Mouse (Mus musculus) urinary bladder, postnatal 10 days (tissue): ENCODE measurements around the gene Cacna2d1.

Experiments
- DNase-seq: peaks from one replicate; pipeline ENCODE4 v3.0.0; 2022; ENCODE audit warnings: low spot score

The Cacna2d1 gene

DNA sequence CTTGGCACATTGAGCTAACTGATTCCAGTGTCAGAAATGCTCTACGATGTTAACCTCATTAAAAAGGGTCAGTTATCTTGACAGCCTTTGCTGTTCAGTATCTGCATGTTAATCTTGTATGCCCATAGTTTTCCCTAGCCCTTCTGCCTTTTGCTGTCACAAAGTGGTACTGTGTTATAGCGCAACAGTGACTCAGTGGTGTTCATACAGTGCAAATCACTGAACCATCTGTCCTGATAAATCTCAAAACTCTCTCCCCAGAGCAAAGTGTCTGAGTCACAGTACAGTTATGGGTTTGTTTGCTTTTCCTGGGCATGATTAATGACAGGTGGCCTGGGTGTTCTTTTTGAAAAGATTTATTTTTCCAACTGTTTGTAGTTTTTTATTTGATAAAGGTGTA is 122.3 kb downstream of the Cacna2d1 start:
- DNase-seq, result no peak

DNA sequence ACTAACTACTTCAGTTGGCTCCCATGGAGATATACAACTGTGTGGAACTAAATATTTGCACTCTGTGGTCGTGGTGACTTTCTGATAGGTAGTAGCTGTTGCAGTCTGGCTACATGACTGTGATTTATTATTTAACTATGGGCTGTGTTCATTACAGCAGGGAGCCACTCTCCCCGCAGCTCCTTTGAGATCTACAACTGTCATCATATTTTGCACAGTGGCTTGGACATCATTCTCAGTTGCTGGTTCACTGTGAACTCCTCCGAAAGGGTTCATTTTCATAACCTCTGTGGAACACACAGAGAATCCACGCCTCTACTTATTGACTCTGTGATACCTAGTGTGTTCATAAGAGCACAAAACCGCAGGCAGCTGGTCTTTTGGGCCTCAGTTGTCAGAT is 128.3 kb downstream of the Cacna2d1 start:
- no peak for DNase-seq

DNA sequence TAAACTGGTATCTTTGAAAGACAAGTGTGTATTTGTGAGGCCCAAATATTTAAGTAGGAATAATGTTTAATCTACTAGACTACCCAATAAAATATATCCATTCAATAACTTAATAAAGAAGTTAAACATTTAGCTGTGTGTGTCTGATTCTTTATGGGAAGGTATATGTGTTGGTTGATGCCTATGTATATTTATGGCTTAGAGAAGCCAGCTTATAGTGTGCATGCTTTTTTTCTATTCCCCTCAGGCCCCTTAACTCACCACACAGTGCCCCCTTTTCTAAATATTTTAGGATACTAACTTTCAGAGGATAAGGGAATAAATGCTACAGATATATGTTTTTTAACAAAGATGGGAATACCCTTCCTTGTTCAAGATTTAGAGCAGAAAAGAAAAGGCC is 128.8 kb downstream of the Cacna2d1 start:
- DNase-seq, result no peak

DNA sequence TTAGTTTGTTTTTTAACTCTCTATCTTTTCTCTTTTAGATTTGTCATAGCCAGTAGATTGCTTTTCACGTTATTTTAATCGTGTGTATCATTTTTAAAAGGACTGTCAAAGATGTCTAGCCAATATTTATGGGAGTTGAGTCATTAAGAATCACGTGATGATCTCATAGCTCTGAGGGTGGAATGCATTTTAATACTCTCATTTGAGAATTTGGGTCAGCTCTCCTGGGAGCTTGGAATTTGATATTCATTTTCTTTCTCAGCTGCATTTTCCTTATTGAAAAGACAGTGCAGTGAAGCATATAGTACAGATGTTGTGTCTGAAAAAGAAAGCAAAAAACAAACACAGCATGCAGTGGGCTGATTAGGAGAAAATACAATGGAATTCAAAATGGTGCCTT is 129.5 kb downstream of the Cacna2d1 start:
- no peak for DNase-seq

DNA sequence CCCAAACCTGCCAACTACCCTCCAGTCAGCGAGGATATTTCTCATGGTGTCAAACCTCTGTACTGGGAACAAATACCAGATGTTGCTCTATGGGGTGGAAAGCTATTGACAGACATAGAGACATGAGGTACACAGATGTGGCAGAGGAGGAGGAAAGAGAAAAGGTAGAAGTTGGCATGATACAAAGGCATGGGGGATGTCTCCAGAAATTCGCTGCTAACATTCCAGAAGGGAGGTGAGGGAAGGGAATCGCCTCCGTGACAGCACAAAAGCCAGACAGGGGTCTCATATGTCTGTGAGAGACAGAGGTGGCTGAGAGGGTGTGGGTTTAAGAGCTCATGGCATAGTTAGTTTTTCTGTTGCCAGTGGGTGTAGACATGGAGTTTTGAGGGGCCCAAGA is 131.3 kb downstream of the Cacna2d1 start:
- no peak for DNase-seq

DNA sequence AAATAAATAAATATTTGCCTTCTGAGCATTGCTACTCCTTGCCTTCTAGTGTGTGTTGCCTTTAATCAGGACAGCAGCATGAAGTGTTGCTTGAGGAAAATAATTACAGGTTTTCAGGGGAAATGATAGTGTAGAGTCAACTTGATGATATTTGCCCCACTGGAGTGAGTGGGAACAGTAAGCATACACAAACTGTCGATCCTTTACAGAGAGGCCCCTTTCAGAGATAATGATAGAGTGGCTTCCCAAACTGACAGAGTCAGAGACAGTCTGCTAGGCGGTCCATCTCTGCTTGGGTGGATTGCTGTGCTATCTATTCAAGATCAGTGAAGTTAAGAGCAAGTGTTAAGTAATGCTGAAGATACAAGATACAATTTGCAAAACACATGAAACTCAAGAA is 147.8 kb downstream of the Cacna2d1 start:
- no peak for DNase-seq

DNA sequence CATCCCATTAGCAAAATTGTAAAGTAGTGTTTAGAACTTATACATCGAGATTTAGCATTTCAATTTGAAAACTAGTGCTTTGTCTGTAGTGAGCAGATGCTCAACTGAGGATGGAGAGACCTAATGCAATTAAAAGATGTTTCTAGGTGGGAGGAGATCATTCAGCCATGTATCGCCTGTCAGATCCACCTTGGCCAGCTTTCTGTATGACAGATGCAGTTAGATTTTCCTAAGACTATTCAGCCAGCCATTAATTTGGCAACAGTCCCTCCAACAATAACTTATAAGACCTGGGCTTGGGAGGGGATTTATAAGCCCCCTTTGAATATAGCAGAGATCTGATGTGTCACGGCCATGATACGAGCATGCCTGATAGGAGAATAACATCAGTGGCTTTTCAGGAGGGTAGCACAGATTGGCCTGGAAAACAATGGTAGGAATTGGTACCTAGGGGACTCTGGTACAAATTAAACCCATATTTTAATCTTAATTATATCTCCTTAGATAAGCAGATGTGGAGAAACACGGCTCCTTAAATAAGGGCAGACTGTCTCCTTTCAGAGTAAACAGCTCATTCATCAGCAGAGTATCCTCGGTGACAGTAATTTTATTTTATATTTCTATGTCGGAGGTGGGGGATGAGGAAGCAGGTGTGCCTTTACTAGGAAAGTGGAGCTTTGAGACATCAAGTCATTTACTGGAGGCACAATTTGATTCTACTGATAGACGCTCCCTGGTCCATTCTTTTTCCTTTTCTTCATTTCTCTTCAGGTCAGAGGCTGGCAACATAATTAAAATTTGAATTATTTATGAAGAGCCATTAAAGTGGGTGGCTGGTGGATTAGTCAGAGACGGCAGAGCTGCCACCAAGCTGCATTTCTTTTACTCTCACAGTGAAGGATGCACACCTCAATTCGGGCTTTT is 152.8 kb downstream of the Cacna2d1 start:
- DNase-seq, result no peak

DNA sequence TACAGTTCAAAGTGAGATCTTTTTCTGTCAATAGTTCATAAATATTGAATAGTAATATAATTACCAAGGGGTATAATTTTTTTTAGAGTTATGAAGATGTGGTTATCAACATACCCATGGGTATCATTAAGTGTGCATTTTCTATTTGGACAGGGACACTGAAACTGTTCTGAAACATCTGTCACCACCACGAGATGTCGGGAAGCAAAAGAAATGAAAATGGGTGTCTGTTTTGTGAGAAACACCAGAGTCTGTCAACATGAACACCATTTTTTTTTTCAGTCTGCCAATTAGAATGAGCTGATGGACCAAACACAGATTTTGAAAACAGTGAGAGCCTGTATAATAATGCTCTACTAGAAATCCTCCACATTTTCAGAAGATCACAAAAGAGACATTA is 153.5 kb downstream of the Cacna2d1 start:
- no peak for DNase-seq

DNA sequence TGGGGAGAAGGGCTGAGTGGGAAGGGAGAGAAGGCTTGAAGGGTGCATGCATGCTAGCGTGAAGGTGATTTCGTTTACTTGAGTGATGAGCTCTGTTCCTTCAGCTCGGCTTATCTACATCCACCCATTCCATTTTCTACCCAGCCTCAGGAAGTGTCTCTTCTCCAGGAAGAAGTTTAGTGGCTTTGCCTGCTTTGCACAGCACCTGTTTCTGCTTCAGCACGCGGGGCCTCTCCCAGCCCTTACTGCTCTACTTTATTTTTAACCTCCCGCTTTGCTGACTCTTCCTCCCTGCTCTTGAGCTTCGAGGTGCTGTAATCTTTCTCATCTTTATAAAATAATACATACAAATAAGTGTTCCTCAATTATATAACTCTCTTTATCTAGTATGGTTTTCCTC is 158.0 kb downstream of the Cacna2d1 start:
- DNase-seq, result no peak

DNA sequence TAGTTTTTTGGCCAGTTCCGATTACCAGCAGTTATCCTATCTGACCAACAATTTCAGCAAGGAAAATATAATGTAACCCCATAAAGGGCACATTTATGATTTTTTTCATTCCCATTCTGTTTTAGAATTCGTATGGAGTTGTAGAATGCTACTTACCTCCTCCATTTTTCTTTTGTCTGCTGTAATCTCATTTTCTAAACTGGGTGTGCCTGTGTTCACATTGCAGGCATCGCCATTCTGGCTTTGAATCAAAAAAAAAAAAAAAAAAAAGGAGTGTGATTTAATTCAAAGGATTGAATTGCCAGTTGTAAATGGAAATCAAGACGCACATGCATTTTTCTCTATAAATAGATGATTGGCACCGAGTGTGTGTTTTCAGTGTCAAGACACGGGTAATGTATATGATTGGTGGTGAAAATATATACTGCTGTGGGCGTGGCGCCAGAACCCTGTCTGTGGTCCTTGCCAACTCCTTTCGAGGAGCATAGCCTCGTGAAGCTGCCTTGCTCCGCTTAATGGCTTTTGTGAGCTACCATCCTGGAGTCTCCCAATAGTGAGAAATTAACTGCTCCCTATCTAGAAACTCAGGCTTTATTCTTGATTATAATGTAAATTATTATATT is 158.7 kb downstream of the Cacna2d1 start:
- no peak for DNase-seq

DNA sequence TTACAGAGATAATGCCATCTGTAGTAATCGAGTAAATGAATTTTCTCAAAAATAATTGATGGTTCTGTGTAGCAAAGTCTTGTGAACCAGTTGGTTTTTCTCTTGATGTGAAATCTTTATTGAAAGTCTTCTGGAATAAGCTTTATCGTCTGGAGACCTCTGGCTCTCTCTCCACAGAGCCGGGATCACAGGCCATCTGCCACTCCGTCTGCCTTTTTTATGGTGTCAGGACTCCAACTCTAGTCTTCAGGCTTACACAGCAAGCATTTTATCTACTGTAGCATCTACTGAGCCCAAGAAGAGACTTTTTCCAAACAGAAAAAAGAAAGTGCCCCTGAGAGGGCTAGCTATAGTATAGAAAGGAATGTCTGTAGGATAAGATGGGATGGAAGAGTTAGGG is 160.9 kb downstream of the Cacna2d1 start:
- no peak for DNase-seq

DNA sequence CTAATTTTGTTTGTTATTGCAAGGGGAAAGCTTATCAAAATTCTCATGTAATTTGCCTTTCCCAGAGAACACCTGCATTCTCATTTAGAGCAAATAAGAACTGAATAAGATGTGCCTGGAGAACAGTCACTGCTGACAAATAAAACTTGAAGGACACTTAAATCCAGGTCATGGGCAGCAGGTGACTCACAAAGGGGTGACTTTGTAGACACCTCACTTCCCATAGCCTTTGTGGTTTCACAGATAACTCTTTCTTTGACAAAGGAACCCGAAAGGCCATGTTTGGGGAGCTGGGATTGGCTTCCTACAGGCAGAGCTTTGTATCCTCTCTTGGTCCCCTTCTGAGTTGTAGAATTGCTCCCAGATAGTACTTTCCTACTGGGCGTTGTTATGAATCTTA is 164.3 kb downstream of the Cacna2d1 start:
- DNase-seq, result no peak

DNA sequence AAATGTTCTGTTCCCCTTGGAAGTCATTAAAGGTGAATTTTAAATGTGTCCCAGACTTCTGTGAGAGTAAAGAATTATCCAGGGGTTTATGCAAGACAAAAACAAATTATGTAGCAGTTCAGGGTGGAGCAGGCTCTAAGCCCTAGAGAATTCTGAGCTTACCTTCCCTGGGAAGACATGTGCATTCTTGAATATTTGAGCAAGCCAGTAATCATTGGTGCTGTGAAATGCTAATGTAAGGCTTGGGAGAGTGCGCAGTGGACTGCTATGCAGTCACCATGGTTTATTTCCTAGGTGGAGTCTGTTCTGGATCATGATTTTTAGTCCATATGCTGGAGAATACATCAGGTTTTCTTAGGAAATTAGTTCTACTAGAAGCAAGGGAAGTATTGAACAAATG is 167.3 kb downstream of the Cacna2d1 start:
- DNase-seq, result no peak

DNA sequence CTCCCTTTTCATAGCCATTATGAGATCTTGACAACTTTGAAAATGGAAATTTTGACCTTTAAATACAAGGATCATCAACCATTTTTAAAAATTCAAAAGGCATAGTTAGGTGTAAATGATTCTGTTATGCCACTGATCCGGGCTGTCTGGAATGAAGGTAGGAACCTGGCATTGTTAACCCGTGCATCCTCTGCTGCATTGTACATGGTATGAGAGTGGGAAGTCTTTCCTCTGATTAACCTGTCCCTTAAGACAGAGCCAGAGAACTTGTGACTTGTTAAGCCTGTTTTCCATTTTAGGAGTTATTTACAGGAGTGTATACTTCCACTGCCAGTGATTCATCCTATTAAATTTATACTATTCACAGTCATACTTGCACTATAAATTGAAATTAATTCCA is 171.2 kb downstream of the Cacna2d1 start:
- no peak for DNase-seq

DNA sequence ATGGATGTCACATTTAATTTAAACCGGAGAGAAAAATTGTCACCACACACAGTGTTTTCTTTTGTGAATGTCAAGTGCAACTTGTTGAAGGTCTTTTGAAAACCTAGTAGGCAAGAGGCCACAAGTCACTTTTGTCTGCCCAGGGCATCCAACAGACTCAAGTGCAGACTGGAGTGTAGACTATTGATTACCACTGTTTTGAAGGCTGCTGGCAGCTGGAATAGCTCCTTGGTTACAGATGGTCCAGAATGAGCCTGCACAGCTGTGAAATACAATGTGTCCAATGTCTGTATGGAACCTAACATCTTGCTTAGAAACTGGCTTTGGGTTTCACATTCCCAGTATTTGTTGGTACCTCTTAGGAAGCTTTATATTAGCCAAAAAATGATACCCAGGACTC is 176.2 kb downstream of the Cacna2d1 start:
- DNase-seq, result no peak

DNA sequence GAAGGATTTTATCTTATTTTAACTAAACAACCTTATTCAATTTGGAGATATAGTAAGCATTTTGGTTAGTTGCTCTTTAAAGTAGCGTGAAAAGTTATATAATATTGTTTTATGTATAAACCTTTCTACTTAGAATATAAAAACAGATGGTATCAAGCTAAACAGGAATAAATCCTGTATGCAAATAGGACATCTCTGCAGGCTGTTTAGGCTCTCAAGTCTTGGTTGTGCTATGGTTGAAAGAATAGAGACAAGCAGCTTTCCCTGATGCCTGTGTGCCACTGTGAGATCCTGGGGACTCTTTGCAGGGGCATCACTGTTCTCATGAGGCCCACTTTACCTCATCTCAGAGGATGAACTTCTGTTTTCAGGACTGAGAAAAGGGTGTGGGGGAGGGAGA is 179.4 kb downstream of the Cacna2d1 start:
- no peak for DNase-seq

DNA sequence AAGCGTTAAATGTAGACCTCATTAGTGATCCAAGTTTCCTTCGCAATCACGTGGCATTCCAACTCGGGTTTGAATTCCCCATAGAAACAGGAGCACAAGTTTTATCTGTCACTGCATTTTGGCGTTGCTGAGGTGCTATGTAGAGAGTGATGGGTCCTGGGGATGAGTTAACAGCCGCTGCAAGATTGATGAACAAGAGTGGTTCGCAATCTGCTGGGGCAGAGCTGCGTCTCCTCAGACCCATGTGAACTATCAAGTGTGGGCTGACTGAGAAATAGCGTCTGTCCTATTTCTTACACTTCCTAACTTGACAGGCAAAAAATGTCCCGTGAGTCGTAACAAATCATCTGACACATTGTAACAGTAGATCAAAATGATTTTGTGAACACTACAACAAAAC is 186.8 kb downstream of the Cacna2d1 start:
- no peak for DNase-seq

DNA sequence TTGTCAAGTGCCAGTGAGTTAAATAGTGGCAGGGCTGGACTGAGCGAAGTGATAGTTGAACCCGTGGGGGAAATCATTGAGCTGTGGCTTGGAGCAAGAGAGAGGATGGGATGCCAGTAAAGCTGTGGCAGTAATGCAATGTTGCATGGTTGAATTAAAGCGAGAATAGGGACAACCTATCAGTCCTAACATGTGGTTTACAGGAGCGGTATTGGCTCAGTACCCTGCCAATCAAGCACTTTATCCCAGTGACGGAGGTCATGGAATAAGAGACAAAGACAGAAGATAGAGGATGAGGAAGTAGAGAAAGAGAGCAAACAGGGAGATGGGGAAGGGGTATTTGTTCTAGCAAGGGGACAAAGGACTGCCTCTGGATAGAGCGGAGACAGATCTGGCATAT is 187.6 kb downstream of the Cacna2d1 start:
- no peak for DNase-seq

DNA sequence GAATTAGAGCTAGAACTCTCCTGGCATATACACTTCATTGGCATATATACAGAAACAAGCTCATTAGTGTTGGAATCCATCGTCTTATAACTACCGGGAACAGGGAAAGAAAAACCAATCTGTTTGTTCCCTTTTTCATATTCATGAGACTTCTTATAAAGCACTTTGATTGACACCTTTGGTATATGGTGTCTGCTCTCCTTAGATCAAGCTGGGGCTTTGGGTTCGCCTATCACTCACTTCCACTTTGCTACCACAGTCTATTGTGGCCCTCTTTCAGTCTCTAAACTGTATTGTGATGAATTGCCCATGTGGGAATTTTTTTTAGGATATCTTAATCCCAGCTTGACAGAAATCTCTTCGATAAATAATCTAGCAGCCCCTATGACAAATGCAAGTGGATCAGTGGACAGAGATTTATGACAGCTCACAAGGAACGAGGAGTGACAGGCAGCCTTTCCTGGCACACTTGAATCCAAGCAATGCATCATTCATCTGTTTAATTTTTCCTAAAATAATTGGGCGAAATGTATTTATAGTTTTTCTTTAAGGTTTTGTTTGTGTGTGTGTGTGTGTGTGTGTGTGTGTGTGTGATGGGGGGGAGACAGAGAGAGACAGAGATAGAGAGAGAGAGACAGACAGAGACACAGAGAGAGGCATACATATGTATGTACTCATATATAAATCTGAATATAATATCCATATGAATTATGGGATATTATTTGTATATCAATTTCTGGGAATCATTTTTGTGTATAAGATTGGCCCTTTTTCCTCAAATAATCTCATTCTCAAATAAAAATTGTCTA is 200.0 kb downstream of the Cacna2d1 start:
- no peak for DNase-seq

DNA sequence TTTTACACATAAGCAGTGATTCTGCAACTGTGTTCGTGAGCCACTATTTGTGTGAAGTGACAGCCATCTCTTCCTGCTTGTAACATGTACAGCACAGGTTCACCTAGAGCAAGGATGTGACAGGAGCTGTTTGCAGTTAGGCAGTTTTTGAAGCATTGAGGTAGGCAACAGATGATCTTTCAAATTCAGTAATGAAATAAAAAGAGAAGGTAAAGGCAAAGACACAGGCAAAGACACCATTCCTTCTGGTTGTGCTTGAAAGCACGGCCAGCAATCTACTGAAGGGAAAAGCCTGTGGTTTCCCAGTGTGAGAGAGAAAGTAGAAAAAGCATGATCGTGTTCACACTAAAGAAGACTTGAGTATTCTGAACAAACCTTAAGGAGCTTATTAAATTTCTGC is 201.5 kb downstream of the Cacna2d1 start:
- DNase-seq, result no peak

DNA sequence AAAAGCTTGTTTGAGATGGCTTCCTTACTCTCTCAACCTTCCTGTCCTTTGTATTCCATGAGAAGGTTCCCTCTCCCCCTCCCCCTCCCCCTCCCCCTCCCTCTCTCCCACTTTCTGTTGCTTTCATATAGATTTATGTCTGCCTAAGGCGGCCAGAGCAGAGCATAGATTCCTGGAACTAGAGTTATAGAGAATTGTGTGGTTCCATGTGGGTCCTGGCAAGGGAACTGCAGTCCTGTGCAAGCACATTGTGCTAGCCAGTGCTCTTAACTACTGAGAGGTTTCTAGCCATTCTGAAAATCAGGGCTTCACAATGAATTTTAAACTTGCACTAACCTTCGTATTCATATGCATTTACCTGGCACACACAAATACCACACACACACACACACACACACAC is 202.3 kb downstream of the Cacna2d1 start:
- DNase-seq, result no peak

DNA sequence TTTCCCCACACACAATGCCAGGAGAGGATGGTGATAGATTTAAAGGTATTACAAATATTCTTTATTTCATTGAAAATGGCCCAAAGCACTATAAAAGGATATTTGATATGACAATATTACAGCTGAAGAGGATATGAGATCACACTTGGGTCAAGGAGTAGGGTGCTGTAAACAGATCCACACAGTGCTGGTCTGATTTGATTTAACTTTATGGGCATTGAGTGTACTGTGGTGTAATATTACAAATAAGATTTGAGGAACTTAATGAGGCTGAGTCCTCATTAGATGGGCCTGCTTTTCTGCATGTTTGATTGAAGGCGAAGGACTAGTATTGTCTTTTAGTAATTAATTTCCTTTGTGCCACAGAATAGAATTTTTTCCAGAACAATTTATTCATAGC is 212.1 kb downstream of the Cacna2d1 start:
- DNase-seq, result no peak
